Mouse (Mus musculus): ENCODE data around the gene Olfr152. TPM values are rescaled to one million over a fixed set of nuclear protein-coding genes. Genes with fewer than 3 reads are reported as not detected.

Olfr152 gene
- polyA plus RNA-seq (2015; fragmentation: Nextera tagmentation; extraction: Ambion mirVana) = not detected in 2 replicates

DNA sequence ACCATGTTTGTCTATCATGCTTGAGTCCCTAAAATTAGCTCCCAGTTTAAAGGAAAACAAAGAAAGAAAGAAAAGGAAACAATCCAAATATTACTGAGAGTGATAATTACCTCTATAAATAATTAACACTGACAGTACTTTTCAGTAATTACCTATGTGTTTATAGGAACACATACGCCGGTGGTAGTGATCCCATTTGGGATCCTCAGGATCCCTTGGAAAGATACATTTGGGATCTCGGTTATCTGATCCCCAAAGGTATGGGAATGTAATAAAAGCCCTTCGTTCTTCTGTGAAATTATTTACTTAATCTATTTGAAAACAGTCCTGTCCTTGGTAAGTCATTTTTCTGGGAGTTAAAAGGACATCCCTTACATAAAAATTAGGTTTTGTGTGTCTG lies at the start of gene Olfr152:
Olfr152 (plus strand) TSS at position 301 of the 400 bp plus-strand sequence.
- 76% methylated on average over 4 of the region's 4 CpGs for WGBS
- H3K27ac ChIP-seq = no peak within 1 kb of the TSS
- no peaks in the 10 kb centered on the region for H3K9me3 ChIP-seq (replicated peaks)
- H3K4me3 ChIP-seq = no peak within 1 kb of the TSS
- no peaks in the 10 kb centered on the region for H3K4me1 ChIP-seq
- no peaks in the 10 kb centered on the region for H3K36me3 ChIP-seq (ENCODE audit: poor library complexity, severe bottlenecking)
- H3K4me2 ChIP-seq = no peak within 1 kb of the TSS
- no peaks in the 10 kb centered on the region for H3K27me3 ChIP-seq
- H3K9ac ChIP-seq = no peak within 1 kb of the TSS
- no peak for ATAC-seq

DNA sequence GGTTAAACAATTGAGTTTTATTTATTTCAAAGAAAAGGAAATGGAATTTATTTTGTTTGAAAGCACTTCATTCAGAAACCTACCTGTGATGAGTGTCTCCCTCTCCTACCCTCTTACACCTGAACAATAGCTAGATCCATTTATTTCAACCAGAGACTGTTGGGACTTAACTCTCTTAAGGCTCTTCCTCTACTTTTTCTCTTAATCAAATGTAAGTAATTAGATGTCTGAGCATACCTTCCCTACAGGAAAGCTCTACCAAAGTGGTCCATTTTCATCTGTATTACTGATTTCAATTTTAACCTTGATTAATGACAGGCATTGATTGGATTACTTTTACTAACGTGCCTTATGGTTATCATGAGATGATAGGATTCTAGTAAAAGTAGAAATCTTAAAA lies 39.4 kb upstream of the Olfr152 start, which contains the start of gene Olfr1138:
Olfr1138 (minus strand) TSS at position 101 of the 400 bp plus-strand sequence.
- H3K4me3 ChIP-seq = no peak within 1 kb of the TSS
- no peaks in the 10 kb centered on the region for H3K27me3 ChIP-seq
- no peak within 1 kb of the TSS for H3K27ac ChIP-seq
- WGBS = 88% methylated on average over 1 of the region's 1 CpGs
- no peak within 1 kb of the TSS for H3K9ac ChIP-seq
- no peaks in the 10 kb centered on the region for H3K4me1 ChIP-seq
- no peak for ATAC-seq
- H3K4me2 ChIP-seq = no peak within 1 kb of the TSS
- no peaks in the 10 kb centered on the region for H3K36me3 ChIP-seq (ENCODE audit: poor library complexity, severe bottlenecking)
- H3K9me3 ChIP-seq (replicated peaks) = no peaks in the 10 kb centered on the region

DNA sequence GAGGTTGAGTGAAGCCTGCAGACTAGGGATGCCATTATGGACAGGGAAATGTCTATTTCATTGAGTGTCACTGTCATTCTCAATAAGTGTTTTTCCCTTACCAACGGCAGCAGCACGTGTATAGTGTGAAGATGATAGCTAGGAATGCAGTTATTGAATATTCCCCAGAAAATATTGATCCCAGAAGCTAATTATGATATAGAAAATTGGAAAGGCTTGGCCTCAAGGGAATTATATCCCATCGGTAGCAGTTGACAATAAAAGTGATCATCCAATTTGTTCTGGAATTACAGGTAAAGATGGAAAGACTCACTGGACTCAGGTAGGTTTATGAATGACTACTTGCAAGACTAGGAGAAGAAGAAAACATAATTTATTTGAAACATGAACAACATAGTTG lies 35.8 kb upstream of the Olfr152 start, which contains the start of gene Olfr1140:
Olfr1140 (plus strand) TSS at position 301 of the 400 bp plus-strand sequence.
- ATAC-seq = no peak
- H3K27ac ChIP-seq = no peak within 1 kb of the TSS
- no peak within 1 kb of the TSS for H3K4me2 ChIP-seq
- no peaks in the 10 kb centered on the region for H3K27me3 ChIP-seq
- H3K9ac ChIP-seq = no peak within 1 kb of the TSS
- 79% methylated on average over 3 of the region's 3 CpGs for WGBS
- H3K9me3 ChIP-seq (replicated peaks) = no peaks in the 10 kb centered on the region
- no peaks in the 10 kb centered on the region for H3K4me1 ChIP-seq
- H3K4me3 ChIP-seq = no peak within 1 kb of the TSS
- no peaks in the 10 kb centered on the region for H3K36me3 ChIP-seq (ENCODE audit: poor library complexity, severe bottlenecking)

DNA sequence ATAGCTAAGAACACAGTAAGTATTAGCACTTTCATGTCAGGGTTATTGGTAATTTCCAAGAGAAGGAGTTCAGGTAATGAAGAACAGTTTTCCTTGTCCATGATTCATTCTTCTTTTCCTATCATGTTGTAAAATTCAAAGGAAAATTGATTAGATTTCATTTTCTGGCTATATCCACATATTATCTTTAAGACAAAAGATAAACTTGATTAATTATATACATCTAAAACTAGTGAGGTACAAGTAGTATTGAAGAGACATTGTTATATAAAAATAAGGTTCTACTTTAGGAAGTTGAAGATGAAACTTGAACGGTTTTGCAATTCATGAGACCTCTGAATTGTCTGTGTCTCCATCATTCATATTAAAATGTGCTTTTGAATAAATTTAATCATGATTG lies 25.4 kb upstream of the Olfr152 start, which contains the start of gene Olfr1141:
Olfr1141 (minus strand) TSS at position 101 of the 400 bp plus-strand sequence.
- WGBS = 80% methylated on average over 1 of the region's 1 CpGs
- Histone ChIP-seq H3K9ac (no peak within 1 kb of the TSS), H3K27me3 (no peaks in the 10 kb centered on the region), H3K9me3 (replicated peaks) (no peaks in the 10 kb centered on the region), H3K36me3 (ENCODE audit: poor library complexity, severe bottlenecking) (no peaks in the 10 kb centered on the region), H3K4me2 (no peak within 1 kb of the TSS), H3K4me1 (no peaks in the 10 kb centered on the region), H3K27ac (no peak within 1 kb of the TSS), H3K4me3 (no peak within 1 kb of the TSS)
- no peak for ATAC-seq

DNA sequence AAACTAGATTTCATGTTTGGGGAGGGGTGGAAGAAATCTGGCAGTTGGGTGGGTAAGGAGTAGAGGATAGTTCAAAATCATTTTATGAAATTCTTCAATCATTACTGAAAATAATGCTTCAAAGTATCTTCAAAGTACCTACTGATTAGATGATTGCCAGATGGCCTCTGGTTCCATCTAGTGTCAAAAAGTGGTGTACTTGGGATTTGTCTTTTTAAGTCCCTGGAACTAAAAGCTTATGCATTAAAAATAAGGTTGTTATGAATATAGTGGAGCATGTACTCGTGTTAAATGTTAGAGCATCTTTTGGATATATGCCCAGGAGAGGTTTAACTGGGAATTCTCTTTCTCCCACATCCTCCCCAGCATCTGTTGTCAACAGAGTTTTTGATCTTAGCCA lies 3.1 kb upstream of the Olfr152 start:
- Histone ChIP-seq H3K9ac (no peak overlapping the region), H3K4me1 (no peaks in the 10 kb centered on the region), H3K27me3 (no peaks in the 10 kb centered on the region), H3K36me3 (ENCODE audit: poor library complexity, severe bottlenecking) (no peaks in the 10 kb centered on the region), H3K4me3 (no peak overlapping the region), H3K27ac (no peak overlapping the region), H3K4me2 (no peak overlapping the region), H3K9me3 (replicated peaks) (no peaks in the 10 kb centered on the region)
- no peak for ATAC-seq
- WGBS = 53% methylated on average over 1 of the region's 1 CpGs

DNA sequence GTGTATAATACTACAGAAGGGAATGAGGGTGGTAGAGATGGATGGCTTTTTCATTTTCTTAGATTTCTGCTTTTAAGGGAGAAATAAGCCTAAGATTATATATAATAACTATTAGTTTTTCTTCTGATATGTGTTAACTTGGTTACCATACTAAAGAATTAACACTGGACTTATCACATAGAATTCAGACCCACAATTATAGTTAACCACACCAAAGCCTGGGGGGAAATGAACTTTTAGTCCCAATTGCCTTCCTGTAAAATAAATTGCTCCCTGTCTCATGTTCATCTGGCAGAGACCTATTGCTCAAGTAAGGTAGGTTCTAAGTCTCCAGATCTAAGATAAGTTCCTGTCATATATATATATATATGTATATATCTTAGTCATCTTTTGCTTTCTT lies 21.0 kb downstream of the Olfr152 start, which contains the start of gene Olfr1143:
Olfr1143 (plus strand) TSS at position 301 of the 400 bp plus-strand sequence.
- H3K4me3 ChIP-seq = no peak within 1 kb of the TSS
- no peaks in the 10 kb centered on the region for H3K9me3 ChIP-seq (replicated peaks)
- H3K4me2 ChIP-seq = no peak within 1 kb of the TSS
- no peak for ATAC-seq
- H3K9ac ChIP-seq = no peak within 1 kb of the TSS
- H3K27ac ChIP-seq = no peak within 1 kb of the TSS
- H3K4me1 ChIP-seq = no peaks in the 10 kb centered on the region
- no peaks in the 10 kb centered on the region for H3K27me3 ChIP-seq
- no peaks in the 10 kb centered on the region for H3K36me3 ChIP-seq (ENCODE audit: poor library complexity, severe bottlenecking)

DNA sequence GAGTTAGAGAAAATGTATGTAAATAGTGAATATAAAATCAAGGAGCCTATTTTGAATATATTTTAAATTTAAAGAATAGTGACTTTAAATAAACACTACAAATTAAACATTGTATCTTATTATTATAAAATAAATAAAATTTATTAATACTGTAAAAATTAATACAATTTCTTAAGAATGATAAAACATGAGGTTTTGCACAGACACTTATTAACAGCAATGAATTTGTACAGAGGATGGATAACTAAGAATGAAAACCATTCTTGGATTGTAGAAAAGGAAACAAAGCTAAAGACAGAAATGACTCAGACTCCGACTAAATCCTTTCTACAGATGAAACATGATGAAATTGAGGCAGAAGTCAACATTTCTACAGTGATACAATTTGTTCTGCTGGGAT lies 30.2 kb downstream of the Olfr152 start, which contains the start of gene Olfr1145:
Olfr1145 (plus strand) TSS at position 301 of the 400 bp plus-strand sequence.
- WGBS = 81% methylated on average over 1 of the region's 1 CpGs

DNA sequence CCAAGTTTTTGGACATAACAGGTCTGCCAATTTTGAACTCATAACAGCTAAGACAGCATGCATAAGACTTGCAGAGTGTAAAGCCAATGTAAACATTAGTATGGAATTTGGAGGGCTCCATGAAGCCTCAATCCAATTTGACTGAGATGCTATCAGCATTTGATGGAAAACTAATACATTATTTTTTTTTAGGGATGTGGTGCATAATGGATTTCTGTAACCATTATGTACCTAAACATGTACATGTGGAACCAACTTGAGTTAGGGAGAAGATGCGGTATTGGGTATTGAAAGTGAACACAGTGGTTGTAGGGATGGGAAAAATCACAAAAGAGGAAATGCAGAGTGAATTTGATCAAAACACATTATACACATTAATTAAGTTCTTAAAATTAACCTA lies 51.0 kb downstream of the Olfr152 start, which contains the start of gene Olfr1148:
Olfr1148 (plus strand) TSS at position 301 of the 400 bp plus-strand sequence.
- no peak within 1 kb of the TSS for H3K4me2 ChIP-seq
- no peak within 1 kb of the TSS for H3K4me3 ChIP-seq
- no peaks in the 10 kb centered on the region for H3K36me3 ChIP-seq (ENCODE audit: poor library complexity, severe bottlenecking)
- no peaks in the 10 kb centered on the region for H3K4me1 ChIP-seq
- ATAC-seq = no peak
- no peaks in the 10 kb centered on the region for H3K9me3 ChIP-seq (replicated peaks)
- no peaks in the 10 kb centered on the region for H3K27me3 ChIP-seq
- no peak within 1 kb of the TSS for H3K27ac ChIP-seq
- 97% methylated on average over 1 of the region's 1 CpGs for WGBS
- H3K9ac ChIP-seq = no peak within 1 kb of the TSS

More for the DNA sequence above, 30.2 kb downstream of the Olfr152 start, which contains the start of gene Olfr1145:
- no peaks in the 10 kb centered on the region for H3K27me3 ChIP-seq
- no peaks in the 10 kb centered on the region for H3K4me1 ChIP-seq
- no peak within 1 kb of the TSS for H3K4me2 ChIP-seq
- H3K27ac ChIP-seq = no peak within 1 kb of the TSS
- ATAC-seq = no peak
- no peaks in the 10 kb centered on the region for H3K9me3 ChIP-seq (replicated peaks)
- no peaks in the 10 kb centered on the region for H3K36me3 ChIP-seq (ENCODE audit: poor library complexity, severe bottlenecking)
- no peak within 1 kb of the TSS for H3K9ac ChIP-seq
- no peak within 1 kb of the TSS for H3K4me3 ChIP-seq

Other genes with a start within 250 kb of the Olfr152 start
- gene Olfr153, start 247.7 kb upstream of the Olfr152 start, polyA plus RNA-seq (2015; fragmentation: Nextera tagmentation; extraction: Ambion mirVana) = not detected in 2 replicates
- gene Olfr1128, start 233.9 kb upstream of the Olfr152 start, polyA plus RNA-seq (2015; fragmentation: Nextera tagmentation; extraction: Ambion mirVana) = not detected in 2 replicates
- not detected in 2 replicates for gene Olfr1129, start 205.6 kb upstream of the Olfr152 start, polyA plus RNA-seq (2015; fragmentation: Nextera tagmentation; extraction: Ambion mirVana)
- gene Olfr1130, start 173.3 kb upstream of the Olfr152 start, polyA plus RNA-seq (2015; fragmentation: Nextera tagmentation; extraction: Ambion mirVana) = not detected in 2 replicates
- gene Olfr1131, start 152.4 kb upstream of the Olfr152 start, polyA plus RNA-seq (2015; fragmentation: Nextera tagmentation; extraction: Ambion mirVana) = not detected in 2 replicates
- not detected in 2 replicates for gene Olfr1132, start 141.9 kb upstream of the Olfr152 start, polyA plus RNA-seq (2015; fragmentation: Nextera tagmentation; extraction: Ambion mirVana)
- gene Olfr1133, start 132.1 kb upstream of the Olfr152 start, polyA plus RNA-seq (2015; fragmentation: Nextera tagmentation; extraction: Ambion mirVana) = not detected in 2 replicates
- not detected in 2 replicates for gene Olfr1134, start 121.0 kb upstream of the Olfr152 start, polyA plus RNA-seq (2015; fragmentation: Nextera tagmentation; extraction: Ambion mirVana)
- gene Olfr1135, start 105.8 kb upstream of the Olfr152 start, polyA plus RNA-seq (2015; fragmentation: Nextera tagmentation; extraction: Ambion mirVana) = not detected in 2 replicates
- gene Olfr1136, start 85.5 kb upstream of the Olfr152 start, polyA plus RNA-seq (2015; fragmentation: Nextera tagmentation; extraction: Ambion mirVana) = not detected in 2 replicates
- not detected in 2 replicates for gene Olfr1137, start 66.3 kb upstream of the Olfr152 start, polyA plus RNA-seq (2015; fragmentation: Nextera tagmentation; extraction: Ambion mirVana)
- gene Olfr1138, start 39.5 kb upstream of the Olfr152 start, polyA plus RNA-seq (2015; fragmentation: Nextera tagmentation; extraction: Ambion mirVana) = not detected in 2 replicates
- gene Olfr1140, start 35.7 kb upstream of the Olfr152 start, polyA plus RNA-seq (2015; fragmentation: Nextera tagmentation; extraction: Ambion mirVana) = not detected in 2 replicates
- not detected in 2 replicates for gene Olfr1141, start 25.5 kb upstream of the Olfr152 start, polyA plus RNA-seq (2015; fragmentation: Nextera tagmentation; extraction: Ambion mirVana)
- not detected in 2 replicates for gene Olfr1143, start 21.1 kb downstream of the Olfr152 start, polyA plus RNA-seq (2015; fragmentation: Nextera tagmentation; extraction: Ambion mirVana)
- gene Olfr1145, start 30.3 kb downstream of the Olfr152 start, polyA plus RNA-seq (2015; fragmentation: Nextera tagmentation; extraction: Ambion mirVana) = not detected in 2 replicates
- gene Olfr1148, start 51.0 kb downstream of the Olfr152 start, polyA plus RNA-seq (2015; fragmentation: Nextera tagmentation; extraction: Ambion mirVana) = not detected in 2 replicates
- gene Olfr1150-ps1, start 64.5 kb downstream of the Olfr152 start, polyA plus RNA-seq (2015; fragmentation: Nextera tagmentation; extraction: Ambion mirVana) = not detected in 2 replicates
- gene Olfr1151, start 76.4 kb downstream of the Olfr152 start, polyA plus RNA-seq (2015; fragmentation: Nextera tagmentation; extraction: Ambion mirVana) = not detected in 2 replicates
- 0.03 TPM in 1 of 2 replicates, not detected in the other for gene Olfr1152, start 87.0 kb downstream of the Olfr152 start, polyA plus RNA-seq (2015; fragmentation: Nextera tagmentation; extraction: Ambion mirVana)
- not detected in 2 replicates for gene Olfr1153, start 115.5 kb downstream of the Olfr152 start, polyA plus RNA-seq (2015; fragmentation: Nextera tagmentation; extraction: Ambion mirVana)
- not detected in 2 replicates for gene Olfr1154, start 125.7 kb downstream of the Olfr152 start, polyA plus RNA-seq (2015; fragmentation: Nextera tagmentation; extraction: Ambion mirVana)
- gene Olfr1155, start 165.7 kb downstream of the Olfr152 start, polyA plus RNA-seq (2015; fragmentation: Nextera tagmentation; extraction: Ambion mirVana) = not detected in 2 replicates
- gene Olfr1156, start 173.6 kb downstream of the Olfr152 start, polyA plus RNA-seq (2015; fragmentation: Nextera tagmentation; extraction: Ambion mirVana) = not detected in 2 replicates
- not detected in 2 replicates for gene Olfr1157, start 188.8 kb downstream of the Olfr152 start, polyA plus RNA-seq (2015; fragmentation: Nextera tagmentation; extraction: Ambion mirVana)
- gene Olfr74, start 195.2 kb downstream of the Olfr152 start, polyA plus RNA-seq (2015; fragmentation: Nextera tagmentation; extraction: Ambion mirVana) = not detected in 2 replicates
- not detected in 2 replicates for gene Olfr1158, start 210.6 kb downstream of the Olfr152 start, polyA plus RNA-seq (2015; fragmentation: Nextera tagmentation; extraction: Ambion mirVana)
- gene Olfr1160, start 228.8 kb downstream of the Olfr152 start, polyA plus RNA-seq (2015; fragmentation: Nextera tagmentation; extraction: Ambion mirVana) = not detected in 2 replicates
- gene Olfr1161, start 243.3 kb downstream of the Olfr152 start, polyA plus RNA-seq (2015; fragmentation: Nextera tagmentation; extraction: Ambion mirVana) = not detected in 2 replicates